Mouse (Mus musculus): ENCODE results near the gene Fbxo31. TPM values are rescaled to one million over a fixed set of nuclear protein-coding genes. Genes with fewer than 3 reads are reported as not detected.

Fbxo31 gene
- polyA plus RNA-seq, 1 experiment from 2014 or later, result 44.2 TPM

DNA sequence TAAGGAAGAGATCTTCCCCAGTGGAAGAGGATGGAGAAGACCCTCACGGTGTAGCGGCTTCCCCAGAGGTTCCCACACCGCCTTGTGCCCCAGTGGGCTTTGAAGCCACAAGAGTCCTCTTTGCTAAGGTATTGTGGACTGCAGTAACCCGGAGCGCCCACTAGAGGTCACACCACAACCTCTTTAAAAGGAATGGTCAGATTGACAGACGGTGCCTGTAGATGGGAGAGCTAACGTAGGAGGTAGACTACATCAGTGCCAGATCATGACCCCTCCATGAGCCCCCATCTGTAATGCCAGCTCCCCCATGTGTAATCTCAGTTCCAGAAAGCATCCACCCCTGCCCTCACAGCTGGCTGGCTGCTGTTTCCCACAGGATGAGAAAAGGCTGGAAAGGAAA, 31.5 kb downstream of the Fbxo31 start:
- Histone ChIP-seq H3K36me3 (peaks cover 28% of the 10 kb centered on the region), H3K27ac (replicated peaks) (no peak overlapping the region), H3K4me2 (no peak overlapping the region), H3K9ac (replicated peaks) (no peak overlapping the region), H3K4me1 (no peaks in the 10 kb centered on the region), H3K4me3 (replicated peaks) (no peak overlapping the region), H3K9me3 (replicated peaks) (no peaks in the 10 kb centered on the region), H3K27me3 (replicated peaks) (0 out of 2 replicates have a peak, but pooled peaks cover 4% of the 10 kb centered on the region)
- 9% methylated on average over 7 of the region's 7 CpGs for WGBS
- ATAC-seq (ENCODE audit: low FRiP score), result 0 out of 2 replicates have a peak, but pooled peaks have one; percentile 28

DNA sequence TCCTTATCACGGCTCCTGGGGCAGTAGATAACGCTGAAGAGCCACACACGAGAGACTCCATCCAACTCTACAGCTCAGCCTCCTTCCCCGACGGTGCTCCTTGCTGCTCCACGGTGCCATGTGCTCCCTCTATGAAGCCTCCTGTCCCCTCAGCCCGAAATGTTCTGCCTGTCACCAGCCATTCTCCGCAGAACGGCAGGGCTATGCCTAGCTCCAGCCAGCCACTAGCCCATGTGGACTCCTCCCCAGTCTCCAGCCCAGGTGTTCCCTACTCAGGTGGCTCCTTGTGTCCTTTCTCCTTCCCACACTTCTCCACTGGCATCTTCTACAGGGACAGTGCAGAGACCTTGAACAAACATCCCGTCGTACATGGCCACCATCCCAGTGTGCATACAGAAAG, 33.7 kb downstream of the Fbxo31 start:
- no peak overlapping the region for H3K4me3 ChIP-seq (replicated peaks)
- peaks cover 8% of the 10 kb centered on the region for H3K36me3 ChIP-seq
- H3K4me2 ChIP-seq, result no peak overlapping the region
- 0 out of 2 replicates have a peak, but pooled peaks cover 4% of the 10 kb centered on the region for H3K27me3 ChIP-seq (replicated peaks)
- no peak for ATAC-seq (ENCODE audit: low FRiP score)
- 79% methylated on average over 11 of the region's 11 CpGs for WGBS
- no peaks in the 10 kb centered on the region for H3K9me3 ChIP-seq (replicated peaks)
- H3K9ac ChIP-seq (replicated peaks), result no peak overlapping the region
- H3K4me1 ChIP-seq, result no peaks in the 10 kb centered on the region
- no peak overlapping the region for H3K27ac ChIP-seq (replicated peaks)

DNA sequence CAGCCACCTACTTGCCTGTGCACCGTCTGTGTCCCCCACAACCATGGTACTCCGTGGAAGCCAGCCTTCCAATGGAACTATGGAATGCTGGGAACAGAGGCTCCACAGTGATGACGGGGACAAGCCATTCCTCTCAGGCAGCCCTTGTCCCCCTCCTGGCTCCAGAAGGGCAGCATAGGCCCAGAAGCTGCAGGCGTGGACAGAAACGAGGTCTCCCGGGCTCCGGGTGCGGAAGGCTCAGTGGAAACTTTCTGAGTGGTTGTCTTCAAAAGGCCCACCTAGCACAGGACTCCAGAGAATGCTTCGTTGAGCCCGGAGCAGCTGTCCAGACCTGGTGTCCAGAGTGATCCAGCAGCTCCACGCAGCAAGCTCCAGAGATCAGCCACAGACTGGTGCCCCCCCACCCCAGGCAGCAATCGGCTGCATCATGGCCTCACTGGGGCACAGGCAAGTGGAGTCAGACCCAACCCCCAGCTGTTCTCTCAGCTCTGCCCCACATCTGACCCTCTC, 34.3 kb downstream of the Fbxo31 start, which contains the start of gene 1700018B08Rik:
Gene 1700018B08Rik, minus strand, starts transcription at position 45 of the 510 bp plus-strand sequence.
- H3K4me1 ChIP-seq, result no peaks in the 10 kb centered on the region
- no peak within 1 kb of the TSS for H3K4me3 ChIP-seq (replicated peaks)
- no peak within 1 kb of the TSS for H3K9ac ChIP-seq (replicated peaks)
- H3K36me3 ChIP-seq, result peaks cover 2% of the 10 kb centered on the region
- no peak within 1 kb of the TSS for H3K27ac ChIP-seq (replicated peaks)
- no peaks in the 10 kb centered on the region for H3K9me3 ChIP-seq (replicated peaks)
- WGBS, result 89% methylated on average over 12 of the region's 12 CpGs
- H3K27me3 ChIP-seq (replicated peaks), result 0 out of 2 replicates have a peak, but pooled peaks cover 4% of the 10 kb centered on the region
- ATAC-seq (ENCODE audit: low FRiP score), result no peak
- no peak within 1 kb of the TSS for H3K4me2 ChIP-seq

DNA sequence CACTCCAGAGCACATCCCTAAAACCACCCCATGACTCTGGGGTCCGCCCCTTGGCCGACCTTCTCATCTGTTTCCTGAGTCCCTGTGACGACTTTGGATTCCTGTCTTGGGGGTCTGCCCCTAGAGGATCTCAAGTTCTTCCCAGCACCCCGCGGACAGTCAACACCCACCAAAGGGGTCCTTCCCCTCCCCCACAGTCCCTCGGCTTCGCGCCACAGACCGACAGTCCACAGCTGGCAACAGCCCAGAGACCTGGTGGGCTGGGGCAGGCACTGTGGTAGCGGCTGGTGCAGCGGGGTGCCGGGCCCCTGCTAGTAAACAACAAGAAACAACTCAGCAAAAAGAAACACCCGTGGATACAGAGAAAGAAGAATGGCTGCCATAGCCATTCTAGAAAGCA, 35.7 kb downstream of the Fbxo31 start:
- no peak for ATAC-seq (ENCODE audit: low FRiP score)
- 61% methylated on average over 13 of the region's 13 CpGs for WGBS
- H3K36me3 ChIP-seq, result no peaks in the 10 kb centered on the region

DNA sequence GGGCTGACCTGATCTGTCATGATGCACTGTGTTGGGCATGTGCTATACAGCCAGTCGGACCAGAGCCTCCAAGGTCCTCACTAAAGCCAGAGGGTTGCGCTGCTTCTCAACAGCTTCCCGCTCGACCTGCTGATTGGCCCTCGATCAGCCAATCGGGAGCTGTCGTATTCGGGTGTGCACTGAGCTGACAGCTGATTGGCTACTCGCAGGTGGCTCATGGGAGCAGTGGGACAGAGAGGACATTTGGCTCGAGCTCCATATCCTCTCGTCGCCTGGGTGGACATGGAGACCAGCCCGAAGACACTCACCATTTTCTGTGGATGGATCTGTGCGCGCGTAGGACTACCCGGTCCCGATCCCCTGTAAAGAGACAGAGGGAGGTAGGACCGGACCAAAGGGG, 36.7 kb downstream of the Fbxo31 start:
- H3K4me2 ChIP-seq, result no peak overlapping the region
- no peaks in the 10 kb centered on the region for H3K9me3 ChIP-seq (replicated peaks)
- 0 out of 2 replicates have a peak, but pooled peaks cover 4% of the 10 kb centered on the region for H3K27me3 ChIP-seq (replicated peaks)
- no peaks in the 10 kb centered on the region for H3K4me1 ChIP-seq
- no peak overlapping the region for H3K27ac ChIP-seq (replicated peaks)
- ATAC-seq (ENCODE audit: low FRiP score), result no peak
- 78% methylated on average over 19 of the region's 19 CpGs for WGBS
- no peak overlapping the region for H3K9ac ChIP-seq (replicated peaks)
- no peaks in the 10 kb centered on the region for H3K36me3 ChIP-seq
- H3K4me3 ChIP-seq (replicated peaks), result no peak overlapping the region

More for the DNA sequence above, 35.7 kb downstream of the Fbxo31 start:
- 0 out of 2 replicates have a peak, but pooled peaks cover 4% of the 10 kb centered on the region for H3K27me3 ChIP-seq (replicated peaks)
- no peak overlapping the region for H3K9ac ChIP-seq (replicated peaks)
- no peaks in the 10 kb centered on the region for H3K9me3 ChIP-seq (replicated peaks)
- no peaks in the 10 kb centered on the region for H3K4me1 ChIP-seq
- H3K4me2 ChIP-seq, result no peak overlapping the region
- no peak overlapping the region for H3K27ac ChIP-seq (replicated peaks)
- no peak overlapping the region for H3K4me3 ChIP-seq (replicated peaks)

DNA sequence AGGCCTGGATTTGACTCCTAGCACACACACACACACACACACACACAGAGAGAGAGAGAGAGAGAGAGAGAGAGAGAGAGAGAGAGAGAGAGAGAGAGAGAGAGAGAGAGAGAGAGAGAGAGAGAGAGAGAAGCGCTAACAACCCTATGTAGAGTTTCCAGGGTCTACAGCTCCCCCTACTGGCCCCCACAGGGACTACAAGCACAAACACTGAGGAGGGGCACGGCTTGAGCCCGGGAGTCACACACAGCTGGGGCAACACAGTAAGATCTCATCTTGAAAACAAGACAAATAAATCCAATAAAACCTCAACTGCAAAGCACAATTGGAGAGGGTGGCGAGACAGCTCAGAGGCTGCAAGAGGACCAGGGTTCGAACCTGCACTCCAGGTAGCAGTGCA, 46.2 kb downstream of the Fbxo31 start:
- no peak for ATAC-seq (ENCODE audit: low FRiP score)
- H3K36me3 ChIP-seq, result no peaks in the 10 kb centered on the region
- 54% methylated on average over 5 of the region's 5 CpGs for WGBS
- no peak overlapping the region for H3K4me3 ChIP-seq (replicated peaks)
- H3K9me3 ChIP-seq (replicated peaks), result no peaks in the 10 kb centered on the region
- no peak overlapping the region for H3K9ac ChIP-seq (replicated peaks)
- H3K27ac ChIP-seq (replicated peaks), result no peak overlapping the region
- no peaks in the 10 kb centered on the region for H3K4me1 ChIP-seq
- no peaks in the 10 kb centered on the region for H3K27me3 ChIP-seq (replicated peaks)
- H3K4me2 ChIP-seq, result no peak overlapping the region

DNA sequence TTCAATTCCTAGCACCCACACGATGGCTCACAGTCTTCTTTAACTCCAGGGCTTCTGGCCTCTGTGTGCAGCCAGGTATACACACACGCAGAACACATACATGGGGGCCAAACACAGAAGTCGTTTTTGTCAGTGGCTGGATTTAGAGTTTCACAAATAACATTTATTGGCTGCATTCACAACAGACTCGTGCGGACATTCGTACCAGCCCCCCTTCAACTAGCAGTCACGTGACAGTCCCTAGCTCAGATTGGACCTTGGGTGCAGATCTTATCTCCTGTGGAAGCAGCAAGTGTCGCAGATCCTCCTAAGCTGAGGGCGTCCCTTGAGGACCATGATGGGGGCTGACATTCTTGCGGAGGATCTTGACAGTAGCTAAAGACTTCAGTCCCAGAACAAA, 48.0 kb downstream of the Fbxo31 start:
- Histone ChIP-seq H3K4me1 (peaks cover 4% of the 10 kb centered on the region; the same call in 1 of the 2 replicates), H3K27ac (replicated peaks) (no peak overlapping the region), H3K9me3 (replicated peaks) (no peaks in the 10 kb centered on the region), H3K4me2 (no peak overlapping the region), H3K9ac (replicated peaks) (no peak overlapping the region), H3K36me3 (no peaks in the 10 kb centered on the region), H3K27me3 (replicated peaks) (no peaks in the 10 kb centered on the region), H3K4me3 (replicated peaks) (no peak overlapping the region)
- WGBS, result 85% methylated on average over 10 of the region's 10 CpGs
- no peak for ATAC-seq (ENCODE audit: low FRiP score)

DNA sequence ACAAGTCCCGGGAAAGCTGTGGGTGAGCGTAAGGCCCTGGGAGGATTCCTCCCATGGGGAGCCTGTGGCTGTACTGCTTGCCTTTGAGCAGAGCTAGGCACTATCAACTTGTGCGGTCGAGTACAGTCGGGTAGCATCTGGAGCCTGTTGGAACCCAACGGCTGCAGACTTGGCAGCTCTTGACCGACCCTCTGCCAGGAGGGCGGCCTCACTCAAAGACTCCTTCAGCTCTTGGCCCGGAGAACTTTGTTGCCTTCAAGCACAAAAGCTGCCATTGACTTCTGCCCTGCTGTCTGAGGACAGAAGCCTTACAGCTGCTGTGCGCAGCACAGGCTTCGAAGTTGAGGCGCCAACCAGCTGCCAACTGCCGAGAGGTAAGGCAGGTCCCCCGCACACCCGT, 49.8 kb downstream of the Fbxo31 start:
- no peaks in the 10 kb centered on the region for H3K36me3 ChIP-seq
- H3K27ac ChIP-seq (replicated peaks), result no peak overlapping the region
- H3K9ac ChIP-seq (replicated peaks), result no peak overlapping the region
- no peak overlapping the region for H3K4me3 ChIP-seq (replicated peaks)
- no peaks in the 10 kb centered on the region for H3K9me3 ChIP-seq (replicated peaks)
- H3K4me1 ChIP-seq, result peaks cover 4% of the 10 kb centered on the region; the same call in 1 of the 2 replicates
- 88% methylated on average over 15 of the region's 15 CpGs for WGBS
- no peaks in the 10 kb centered on the region for H3K27me3 ChIP-seq (replicated peaks)
- H3K4me2 ChIP-seq, result no peak overlapping the region
- ATAC-seq (ENCODE audit: low FRiP score), result no peak

DNA sequence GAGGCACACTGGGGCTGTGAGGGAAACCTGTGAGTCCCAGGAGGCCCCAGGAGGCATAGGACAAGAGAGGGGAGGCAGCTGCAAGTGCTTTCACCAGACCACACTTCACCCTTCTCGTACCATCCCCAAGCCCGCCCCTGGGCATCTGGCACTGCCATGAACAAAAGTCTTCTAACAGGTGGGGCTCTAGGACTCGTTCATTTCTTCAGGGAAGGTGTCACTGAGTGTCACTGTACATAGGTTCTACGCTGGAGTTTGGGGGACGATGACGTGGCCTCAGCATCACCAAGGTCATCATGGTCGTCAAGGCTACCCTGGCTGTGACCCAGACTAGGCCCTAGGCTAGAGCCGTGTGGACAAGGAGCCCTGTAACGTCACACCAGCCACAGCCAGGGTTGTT, 50.9 kb downstream of the Fbxo31 start:
- ATAC-seq (ENCODE audit: low FRiP score), result no peak
- no peaks in the 10 kb centered on the region for H3K36me3 ChIP-seq
- 86% methylated on average over 9 of the region's 9 CpGs for WGBS
- no peak overlapping the region for H3K27ac ChIP-seq (replicated peaks)
- H3K9ac ChIP-seq (replicated peaks), result no peak overlapping the region
- H3K4me3 ChIP-seq (replicated peaks), result no peak overlapping the region
- peaks cover 4% of the 10 kb centered on the region; the same call in 1 of the 2 replicates for H3K4me1 ChIP-seq
- no peak overlapping the region for H3K4me2 ChIP-seq
- H3K9me3 ChIP-seq (replicated peaks), result no peaks in the 10 kb centered on the region
- no peaks in the 10 kb centered on the region for H3K27me3 ChIP-seq (replicated peaks)

DNA sequence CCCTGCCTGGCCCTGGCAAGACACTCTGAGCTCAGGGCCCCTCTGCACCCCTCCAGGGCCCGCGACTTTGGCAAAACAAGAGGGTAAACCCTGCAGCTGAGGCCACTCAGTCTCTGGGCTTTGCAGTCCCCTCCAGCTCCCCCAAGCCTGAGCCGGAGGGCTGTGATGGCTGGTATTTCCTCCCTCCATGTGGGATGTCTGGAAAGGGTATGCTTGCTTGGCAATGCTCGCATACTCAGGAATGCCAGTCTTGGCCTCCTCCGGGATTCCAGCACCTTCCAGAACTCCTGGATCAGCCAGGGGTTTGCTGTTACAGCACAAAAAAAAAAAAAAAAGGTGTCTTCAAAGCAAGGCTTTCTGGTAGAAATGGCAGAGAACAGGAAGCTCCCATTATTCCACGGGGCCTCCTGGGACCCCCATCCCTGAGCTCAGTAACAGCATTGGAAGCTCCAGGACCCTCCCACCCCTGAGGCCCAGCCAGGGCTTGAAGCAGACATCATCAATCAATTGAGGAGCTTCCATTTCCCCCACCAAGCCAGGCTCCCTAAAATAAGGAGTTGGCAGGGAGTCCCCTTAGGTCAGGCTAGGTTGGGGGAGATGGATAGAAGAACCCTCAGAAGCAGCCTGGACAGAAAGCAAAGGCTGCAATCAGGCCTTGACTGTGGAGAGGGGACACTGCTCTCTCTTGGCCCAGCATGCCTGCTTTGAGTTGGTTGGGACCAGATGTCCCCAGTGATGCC, 51.6 kb downstream of the Fbxo31 start:
- Histone ChIP-seq H3K4me2 (no peak overlapping the region), H3K9ac (replicated peaks) (no peak overlapping the region), H3K4me3 (replicated peaks) (no peak overlapping the region), H3K27me3 (replicated peaks) (no peaks in the 10 kb centered on the region), H3K36me3 (no peaks in the 10 kb centered on the region), H3K4me1 (peaks cover 4% of the 10 kb centered on the region; the same call in 1 of the 2 replicates), H3K9me3 (replicated peaks) (no peaks in the 10 kb centered on the region), H3K27ac (replicated peaks) (no peak overlapping the region)
- 72% methylated on average over 6 of the region's 6 CpGs for WGBS
- ATAC-seq (ENCODE audit: low FRiP score), result no peak

DNA sequence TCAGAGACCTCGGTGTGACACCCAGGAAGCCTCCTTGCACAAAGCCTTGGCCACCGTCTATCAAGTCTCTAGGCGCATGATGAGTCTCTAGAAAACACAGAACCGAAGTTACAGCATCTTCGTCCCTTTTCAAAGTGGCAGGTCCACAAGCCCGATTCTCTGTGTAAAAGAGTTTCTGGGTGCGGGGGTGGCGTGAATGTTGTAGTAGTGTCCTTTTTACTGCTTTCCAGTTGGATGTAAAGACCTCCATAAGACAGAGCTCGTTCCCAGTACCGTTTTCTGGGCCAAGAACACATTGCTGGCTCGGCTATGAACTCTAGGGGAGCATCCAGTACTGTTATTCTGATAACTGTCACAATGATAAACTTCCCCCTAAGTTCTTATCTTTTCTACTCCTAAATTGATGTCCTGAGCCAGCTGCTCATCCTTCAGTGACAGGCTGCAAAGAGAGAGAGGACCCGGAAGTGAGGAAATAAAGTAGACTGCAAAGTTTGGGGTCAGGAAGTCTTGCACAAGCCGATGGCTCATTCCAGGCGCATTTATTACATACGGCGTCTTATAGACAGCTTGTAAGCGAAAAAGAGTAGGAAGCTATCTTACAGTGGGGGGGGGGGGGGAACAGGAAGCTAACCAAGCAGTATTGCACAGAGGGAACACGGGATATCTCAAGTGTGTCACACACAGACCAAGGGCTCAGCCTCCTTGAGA, 53.3 kb downstream of the Fbxo31 start:
- no peak overlapping the region for H3K27ac ChIP-seq (replicated peaks)
- H3K36me3 ChIP-seq, result no peaks in the 10 kb centered on the region
- H3K4me2 ChIP-seq, result no peak overlapping the region
- ATAC-seq (ENCODE audit: low FRiP score), result no peak
- H3K9me3 ChIP-seq (replicated peaks), result no peaks in the 10 kb centered on the region
- peaks cover 4% of the 10 kb centered on the region; the same call in 1 of the 2 replicates for H3K4me1 ChIP-seq
- H3K9ac ChIP-seq (replicated peaks), result no peak overlapping the region
- WGBS, result 83% methylated on average over 18 of the region's 18 CpGs
- no peaks in the 10 kb centered on the region for H3K27me3 ChIP-seq (replicated peaks)
- H3K4me3 ChIP-seq (replicated peaks), result no peak overlapping the region

DNA sequence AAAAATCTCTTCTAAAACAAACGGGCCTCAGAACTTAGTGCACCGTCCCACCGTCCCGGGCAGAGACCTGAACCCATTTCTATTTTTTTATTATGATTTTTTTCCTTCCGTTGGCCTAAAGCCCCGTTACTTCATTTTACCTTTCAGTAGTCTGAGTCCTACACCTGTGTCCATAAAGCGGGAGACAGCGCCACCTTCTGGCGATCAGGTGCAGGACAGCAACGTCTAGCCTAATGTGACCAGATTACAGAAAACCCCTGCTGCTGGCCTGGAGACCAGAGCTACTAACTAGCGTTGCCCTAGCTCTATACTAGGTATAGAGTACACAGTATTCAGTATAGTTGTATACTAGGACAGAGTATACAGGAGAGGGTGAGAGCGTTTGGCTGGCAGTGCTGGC, 65.2 kb downstream of the Fbxo31 start:
- H3K27me3 ChIP-seq (replicated peaks), result peaks cover 38% of the 10 kb centered on the region
- no peaks in the 10 kb centered on the region for H3K4me1 ChIP-seq
- H3K4me2 ChIP-seq, result no peak overlapping the region
- no peak overlapping the region for H3K4me3 ChIP-seq (replicated peaks)
- peak; percentile 70 for ATAC-seq (ENCODE audit: low FRiP score)
- WGBS, result 7% methylated on average over 12 of the region's 12 CpGs
- no peak overlapping the region for H3K9ac ChIP-seq (replicated peaks)
- H3K9me3 ChIP-seq (replicated peaks), result no peaks in the 10 kb centered on the region
- H3K27ac ChIP-seq (replicated peaks), result no peak overlapping the region
- no peaks in the 10 kb centered on the region for H3K36me3 ChIP-seq

All from neural tube, embryonic 15.5 days (tissue).